Mouse (Mus musculus): Measurements from ENCODE around the gene Dlgap1.

Gene Dlgap1

GRCm38 (mm10) chr17:70858814-70859213 lies 889.9 kb downstream of the Dlgap1 start:
- no peak for DNase-seq (ENCODE audit: low read depth, low spot score)

GRCm38 (mm10) chr17:70864117-70864516 lies 895.2 kb downstream of the Dlgap1 start:
- DNase-seq (ENCODE audit: low read depth, low spot score), result no peak

GRCm38 (mm10) chr17:70864645-70865044 lies 895.8 kb downstream of the Dlgap1 start:
- no peak for DNase-seq (ENCODE audit: low read depth, low spot score)

- no peak for DNase-seq (ENCODE audit: low read depth, low spot score)
Observed at GRCm38 (mm10) chr17:70865060-70865604, 896.3 kb downstream of the Dlgap1 start.

- DNase-seq (ENCODE audit: low read depth, low spot score), result no peak
Observed at GRCm38 (mm10) chr17:70866029-70866428, 897.2 kb downstream of the Dlgap1 start.

- no peak for DNase-seq (ENCODE audit: low read depth, low spot score)
Observed at GRCm38 (mm10) chr17:70866538-70867114, 897.8 kb downstream of the Dlgap1 start.

GRCm38 (mm10) chr17:70868577-70869229 lies 899.8 kb downstream of the Dlgap1 start:
- no peak for DNase-seq (ENCODE audit: low read depth, low spot score)

- no peak for DNase-seq (ENCODE audit: low read depth, low spot score)
Observed at GRCm38 (mm10) chr17:70870581-70870980, 901.7 kb downstream of the Dlgap1 start.

All from 3T3-L1 (cell line).